Mouse (Mus musculus): ENCODE measurements around the gene Gpatch2.

GRCm38 (mm10) chr1:187216620-187217410 lies 1.5 kb downstream of the Gpatch2 start:
- TF ChIP-seq CTCF (conservative IDR thresholded peaks at IDR 0.05; ENCODE audit: low read length) (no peak), NANOG (IDR thresholded peaks at IDR 0.05; ENCODE audit: borderline replicate concordance, low read length) (no peak)
